Mouse (Mus musculus) olfactory bulb, adult 2 months (tissue): ENCODE results near the gene Ccer1. TPM values are rescaled to one million over a fixed set of nuclear protein-coding genes. Genes with fewer than 3 reads are reported as not detected.
"Not testable (repeated sequence)": the region's sequence is repeated elsewhere in the genome, so short reads cannot be mapped to it uniquely, and the experiment has no call there.

ENCODE experiments used
- H3K27ac ChIP-seq: fragments of 200-500 bp; 2 replicates; pipeline ENCODE4 v1.5.1; 2012; ENCODE audit warnings: low read depth, low read length; ENCODE audit not compliant: insufficient read depth
- H3K4me1 ChIP-seq: fragments of 200-500 bp; 2 replicates; pipeline ENCODE4 v1.6.1; 2012; ENCODE audit warnings: low read length; ENCODE audit not compliant: control insufficient read depth, insufficient read depth
- H3K4me3 ChIP-seq: fragments of 200-500 bp; 2 replicates; pipeline ENCODE4 v1.5.1; 2012; ENCODE audit warnings: mild to moderate bottlenecking, low read depth, low read length, moderate library complexity; ENCODE audit not compliant: insufficient read depth
- CTCF ChIP-seq: fragments of 200-500 bp; IDR thresholded peaks from 2 replicates; pipeline ENCODE4 v1.5.1; 2012; ENCODE audit warnings: low read depth, mild to moderate bottlenecking, low read length, moderate library complexity; ENCODE audit not compliant: insufficient read depth
- POLR2A ChIP-seq: fragments of 200-500 bp; IDR thresholded peaks from 2 replicates; pipeline ENCODE4 v1.6.1; 2012; ENCODE audit warnings: mild to moderate bottlenecking, low read depth, low read length, moderate library complexity; ENCODE audit not compliant: insufficient read depth
- WGBS: fragments of 180-500 bp; shearing (Covaris S2); methylation state at CpG from one replicate; pipeline ENCODE4 v1.1.7; 2018; 5-methylcytosine and 5-hydroxymethylcytosine counted together
- polyA plus RNA-seq: library from polyadenylated mRNA; stranded (reverse); fragments of >200 nt; gene quantifications from 2 replicates; pipeline ENCODE4 v1.2.4, GENCODE M21; 2012; ENCODE audit warnings: low replicate concordance; ENCODE audit not compliant: missing spikeins, insufficient read depth, insufficient read length

Ccer1 gene
- polyA plus RNA-seq, 1 experiment: not detected

- TF ChIP-seq CTCF: no peak
- no peak for TF ChIP-seq POLR2A
- WGBS: 67% methylated on average over 1 of the region's 1 CpGs
- no peak overlapping the region for H3K27ac ChIP-seq
- no peaks in the 10 kb centered on the region for H3K4me1 ChIP-seq
- H3K4me3 ChIP-seq: no peak overlapping the region
Measured at GRCm38 (mm10) chr10:97725929-97726328, 33.1 kb downstream of the Ccer1 start.

GRCm38 (mm10) chr10:97726655-97727054, 33.8 kb downstream of the Ccer1 start, which contains the start of gene C030005K15Rik:
TSS of gene C030005K15Rik (minus strand) at chr10:97726755.
- not testable (repeated sequence) for H3K4me1 ChIP-seq

More at GRCm38 (mm10) chr10:97726655-97727054, 33.8 kb downstream of the Ccer1 start, which contains the start of gene C030005K15Rik:
- H3K4me3 ChIP-seq, H3K27ac ChIP-seq: not testable (repeated sequence)

Other genes starting within 250 kb of the Ccer1 start
- gene Dcn, start 213.4 kb upstream of the Ccer1 start, polyA plus RNA-seq: not detected in 2 replicates
- gene Lum, start 127.9 kb upstream of the Ccer1 start, polyA plus RNA-seq: not detected in 2 replicates
- not detected in 2 replicates for gene Kera, start 86.2 kb upstream of the Ccer1 start, polyA plus RNA-seq
- not detected in 2 replicates for gene Epyc, start 49.0 kb upstream of the Ccer1 start, polyA plus RNA-seq
- gene C030005K15Rik, start 33.7 kb downstream of the Ccer1 start, polyA plus RNA-seq: not detected in 2 replicates